Mouse (Mus musculus) 416B (cell line): Measurements from ENCODE around the gene Crebrf.

Experiments
- DNase-seq: peaks from one replicate; pipeline ENCODE4 v3.0.0; 2011; ENCODE audit warnings: low read depth

Gene Crebrf

DNA sequence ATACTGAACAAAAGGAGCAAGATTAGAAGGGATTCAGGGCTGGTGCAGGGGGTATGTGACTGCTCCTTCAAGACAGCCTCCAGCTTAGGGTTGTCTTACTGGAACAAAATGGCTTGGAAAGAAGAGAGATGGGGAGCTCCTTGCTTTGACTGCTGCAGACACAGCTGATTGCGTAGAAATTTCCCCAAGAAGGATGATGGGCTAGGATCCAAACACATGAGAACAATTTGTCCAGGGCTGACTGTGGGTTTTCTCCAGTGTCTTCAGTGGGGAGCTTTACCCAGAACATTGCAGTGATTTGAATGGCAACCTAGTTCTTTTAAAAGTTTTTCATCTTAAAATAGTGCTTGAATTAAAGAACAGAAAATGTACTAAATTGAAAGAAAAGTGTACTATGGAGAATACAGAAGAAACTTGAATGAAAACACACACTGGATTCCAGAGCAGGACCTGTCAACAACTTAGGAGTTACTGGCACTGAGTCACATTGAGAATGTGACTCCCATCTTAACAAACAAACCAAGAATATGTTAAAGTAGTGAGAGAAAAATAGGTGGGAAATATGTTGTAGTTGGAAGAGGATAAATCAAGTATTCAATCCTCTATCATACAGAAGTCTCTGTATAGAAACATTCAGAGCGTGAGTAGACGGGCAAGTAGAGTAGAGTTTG is 63.1 kb downstream of the Crebrf start:
- no peak for DNase-seq

DNA sequence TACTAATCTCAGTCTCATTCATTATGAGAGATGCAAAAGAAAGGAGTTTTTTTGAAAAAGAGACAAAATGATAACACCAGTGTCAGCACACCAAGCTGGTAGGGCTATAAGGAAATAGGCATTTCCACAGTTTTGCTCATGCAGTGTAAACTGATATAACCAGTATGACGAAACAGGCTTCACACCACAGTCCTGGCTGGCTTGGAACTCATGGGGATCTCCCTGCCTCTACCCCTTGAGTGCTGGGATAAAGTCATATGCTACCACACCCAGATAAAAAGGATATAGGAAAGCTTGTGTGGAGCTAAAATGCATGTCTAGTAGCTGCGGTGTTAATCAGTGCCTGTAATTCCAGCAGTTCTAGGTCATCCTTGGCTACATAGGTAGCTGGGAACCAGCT is 64.0 kb downstream of the Crebrf start:
- peak; percentile 39 for DNase-seq

DNA sequence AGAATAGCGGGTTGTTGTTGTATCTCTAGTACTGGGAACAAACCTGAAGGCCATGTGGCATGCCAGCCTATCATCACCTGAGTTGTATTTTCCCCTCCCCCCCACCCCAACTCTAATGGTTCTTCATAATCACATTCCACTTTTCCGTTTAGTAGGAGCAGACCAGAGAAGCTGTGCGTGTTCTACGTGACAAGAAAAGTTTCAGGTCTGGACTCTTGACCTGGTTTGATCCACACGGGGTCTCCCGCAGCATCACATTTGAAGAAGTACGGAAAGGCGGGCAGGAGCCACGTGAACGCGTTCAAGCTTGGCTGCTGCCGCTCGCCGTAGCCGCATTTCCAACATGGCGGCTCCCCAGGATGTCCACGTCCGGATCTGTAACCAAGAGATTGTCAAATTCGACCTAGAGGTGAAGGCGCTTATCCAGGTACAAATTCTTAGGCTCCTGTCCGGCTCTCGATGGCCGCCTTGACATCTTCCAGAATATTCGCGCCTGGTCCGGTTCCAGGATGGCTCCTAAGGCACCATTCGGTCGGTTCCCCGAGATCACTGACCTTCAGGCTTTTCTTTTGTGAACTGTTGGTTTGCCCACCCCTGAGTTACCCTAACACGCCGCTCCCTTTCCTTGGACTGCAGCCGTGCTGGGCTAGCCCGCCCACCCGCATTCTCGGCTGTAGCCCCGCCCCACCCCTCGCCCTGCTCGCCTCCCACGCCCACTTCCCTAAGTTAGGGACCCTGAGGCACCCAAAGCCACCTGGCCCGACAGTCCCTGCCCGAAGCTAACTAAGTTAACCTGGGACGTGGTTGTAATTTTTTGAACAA is 65.5 kb downstream of the Crebrf start, which contains the start of gene Bnip1:
Bnip1 (plus strand) TSS at position 317 of the 822 bp plus-strand sequence.
- DNase-seq = peak; percentile 88

DNA sequence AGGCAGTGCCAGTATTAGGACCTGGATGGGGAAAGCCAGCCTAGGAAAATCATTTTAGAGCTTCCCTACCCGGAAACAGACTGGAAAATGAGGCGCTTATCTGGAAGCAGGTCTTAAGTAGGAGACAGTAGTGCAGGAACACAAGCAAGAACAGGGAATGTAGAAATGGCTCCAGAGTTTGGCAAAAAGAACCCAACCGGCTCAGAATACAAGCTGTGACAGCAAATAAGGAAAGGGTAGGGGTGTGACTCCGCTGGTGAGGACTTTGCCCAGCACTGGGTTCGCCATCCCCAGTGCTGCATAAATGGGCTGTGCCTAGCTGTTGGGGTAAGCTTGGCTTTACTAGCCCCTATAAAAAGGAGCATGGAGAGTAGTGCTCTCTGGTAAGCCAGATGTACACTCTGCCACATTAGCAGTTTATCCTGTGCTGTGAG is 66.2 kb downstream of the Crebrf start:
- no peak for DNase-seq

GRCm38 (mm10) chr17:26784525-26784924 is 69.1 kb downstream of the Crebrf start:
- DNase-seq = no peak

DNA sequence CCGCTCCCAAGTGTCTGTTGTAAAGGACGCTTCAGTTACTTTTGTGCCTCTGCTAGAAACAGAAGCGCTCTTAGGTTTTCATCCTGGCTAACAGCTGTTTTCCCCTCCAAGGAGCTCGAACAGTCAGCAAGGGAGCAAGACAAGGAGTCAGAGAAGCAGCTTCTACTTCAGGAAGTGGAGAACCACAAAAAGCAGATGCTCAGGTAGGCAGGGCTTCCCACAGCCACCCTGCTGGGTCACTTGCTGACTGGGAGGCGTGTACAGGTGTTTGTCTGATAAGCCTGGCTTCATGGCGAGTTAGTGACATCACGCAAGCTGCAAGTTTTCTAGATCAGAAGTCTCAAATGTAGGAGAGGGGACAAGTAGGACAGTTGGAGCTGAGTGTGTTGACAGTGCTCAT is 71.1 kb downstream of the Crebrf start:
- no peak for DNase-seq

GRCm38 (mm10) chr17:26788986-26789385 is 73.5 kb downstream of the Crebrf start:
- DNase-seq = no peak

- no peak for DNase-seq
Observed at GRCm38 (mm10) chr17:26789460-26790268, 74.2 kb downstream of the Crebrf start.

DNA sequence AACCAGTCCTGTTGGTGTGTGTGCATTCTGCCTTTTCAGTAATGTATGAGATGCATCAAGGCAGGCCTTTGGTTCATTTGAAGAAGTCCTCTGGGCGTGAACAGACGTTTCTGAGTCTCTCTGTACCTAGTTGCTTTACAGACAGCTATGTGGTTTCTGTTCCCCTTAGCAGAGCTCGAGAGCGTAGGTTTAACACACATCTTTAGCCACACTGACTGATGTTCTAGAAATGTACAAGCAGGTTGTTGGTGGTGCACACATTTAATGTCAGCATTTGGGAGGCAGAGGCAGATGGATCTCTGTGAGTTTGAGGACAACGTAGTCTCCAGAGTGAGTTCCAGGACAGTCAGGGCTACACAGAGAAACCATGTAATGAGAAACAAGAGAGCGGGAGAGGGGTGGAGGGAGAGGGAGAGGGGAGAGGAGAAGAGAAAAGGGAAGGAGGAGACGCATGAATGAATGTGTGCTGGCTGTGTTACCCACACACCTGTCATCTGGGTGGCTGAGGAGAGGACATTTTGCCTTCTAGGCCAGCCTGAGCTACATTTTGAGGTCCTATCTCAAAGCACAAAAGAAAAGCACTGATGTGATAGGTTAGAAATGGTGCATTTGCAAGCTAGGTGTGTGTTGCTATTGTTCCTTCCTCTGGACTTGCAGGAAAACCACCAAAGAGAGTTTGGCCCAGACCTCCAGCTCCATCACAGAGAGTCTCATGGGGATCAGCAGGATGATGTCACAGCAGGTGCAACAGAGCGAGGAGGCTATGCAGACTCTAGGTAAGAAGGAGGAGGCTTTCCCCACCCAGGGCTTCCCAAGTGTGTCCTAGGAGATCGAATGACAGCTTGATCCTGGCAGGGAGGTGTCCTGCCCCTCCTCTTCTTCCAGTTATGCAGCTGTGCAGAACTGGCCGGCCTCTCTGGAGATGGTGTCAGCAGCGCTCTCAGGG is 75.1 kb downstream of the Crebrf start:
- DNase-seq = no peak

GRCm38 (mm10) chr17:26791580-26791979 is 76.1 kb downstream of the Crebrf start:
- no peak for DNase-seq

- DNase-seq = no peak
Observed at GRCm38 (mm10) chr17:26792096-26792495, 76.6 kb downstream of the Crebrf start.

- DNase-seq = peak; percentile 12
Observed at GRCm38 (mm10) chr17:26793068-26793765, 77.8 kb downstream of the Crebrf start.

- DNase-seq = peak; percentile 73
Observed at GRCm38 (mm10) chr17:26794744-26795143, 79.3 kb downstream of the Crebrf start.

GRCm38 (mm10) chr17:26795386-26795785 is 79.9 kb downstream of the Crebrf start:
- DNase-seq = no peak

- no peak for DNase-seq
Observed at GRCm38 (mm10) chr17:26797379-26798128, 82.1 kb downstream of the Crebrf start.

- DNase-seq = no peak
Observed at GRCm38 (mm10) chr17:26802886-26803285, 87.4 kb downstream of the Crebrf start.

DNA sequence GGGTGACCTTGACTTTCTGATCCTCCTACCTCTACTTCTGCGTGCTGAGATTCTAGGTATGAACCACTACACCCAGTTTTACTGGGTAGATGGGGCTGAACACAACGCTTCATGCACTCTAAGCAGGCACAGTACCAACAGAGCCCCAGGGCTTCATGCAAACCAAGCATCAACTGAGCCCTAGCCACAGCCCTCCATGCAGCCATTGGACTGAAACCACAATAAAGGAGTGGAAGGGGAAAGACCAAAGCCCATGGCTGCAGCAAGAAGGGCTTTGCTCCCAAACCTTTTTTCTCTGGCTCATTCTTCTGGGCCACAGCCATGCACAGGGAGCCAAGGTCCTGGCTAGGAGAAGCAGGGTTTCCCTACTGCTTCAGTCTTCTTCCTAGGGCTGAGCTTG is 97.2 kb downstream of the Crebrf start:
- DNase-seq = no peak

GRCm38 (mm10) chr17:26813497-26813896 is 98.0 kb downstream of the Crebrf start:
- no peak for DNase-seq

DNA sequence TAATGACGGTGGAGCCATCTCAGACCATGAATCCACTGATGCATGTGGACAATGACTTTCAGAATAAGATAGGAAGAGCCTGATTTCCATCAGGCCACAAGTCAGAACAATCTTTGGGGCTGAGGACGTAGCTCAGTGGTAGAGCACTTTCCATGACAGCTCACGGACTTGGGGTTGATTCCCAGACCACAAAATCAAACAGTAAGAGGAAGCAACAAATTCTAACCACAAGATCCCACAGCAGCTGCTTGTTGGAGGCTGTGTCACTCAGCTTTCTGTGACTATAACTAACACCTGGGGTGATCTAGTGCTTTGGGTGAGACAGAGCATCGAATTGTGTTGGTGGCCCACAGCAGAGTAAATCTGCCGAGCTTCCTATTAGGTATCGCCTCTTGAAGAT is 101.4 kb downstream of the Crebrf start:
- peak; percentile 67 for DNase-seq

- DNase-seq = no peak
Observed at GRCm38 (mm10) chr17:26817776-26818175, 102.3 kb downstream of the Crebrf start.
